Mouse (Mus musculus): ENCODE results near the gene Rrp12.

- TF ChIP-seq CTCF (conservative IDR thresholded peaks at IDR 0.05; ENCODE audit: insufficient read depth, insufficient read length, low read depth, low read length) (no peak), POLR2A (IDR thresholded peaks at IDR 0.05; ENCODE audit: low read depth, low read length) (no peak)
Measured at GRCm38 (mm10) chr19:41912121-41913080, 16.4 kb upstream of the Rrp12 start.
